Mouse (Mus musculus) heart, adult 9 months (tissue): ENCODE measurements around the gene Nlgn1.

Experiments
- DNase-seq, 2 experiments: peaks; one replicate each; pipeline ENCODE4 v3.0.0; 2022; ENCODE audit warnings: low spot score in 2 of 2

Nlgn1 gene

GRCm38 (mm10) chr3:26332400-26333238 lies at the start of gene Nlgn1:
TSS of gene Nlgn1 (minus strand) at chr3:26332460.
- DNase-seq = no peak

- no peak for DNase-seq
These were observed 46.0 kb upstream of the Nlgn1 start for GRCm38 (mm10) chr3:26378272-26378671.

GRCm38 (mm10) chr3:26355082-26355481 lies 22.8 kb upstream of the Nlgn1 start:
- DNase-seq = no peak

- no peak for DNase-seq
These were observed 22.3 kb upstream of the Nlgn1 start for GRCm38 (mm10) chr3:26354483-26355030.

GRCm38 (mm10) chr3:26337495-26337894 lies 5.2 kb upstream of the Nlgn1 start:
- no peak for DNase-seq

- no peak for DNase-seq
These were observed 1.1 kb upstream of the Nlgn1 start for GRCm38 (mm10) chr3:26333239-26333811.

GRCm38 (mm10) chr3:26331177-26332061 lies 841 bp downstream of the Nlgn1 start:
- DNase-seq = no peak

- DNase-seq = no peak
These were observed 1.4 kb downstream of the Nlgn1 start for GRCm38 (mm10) chr3:26330863-26331176.

- no peak for DNase-seq
These were observed 2.2 kb downstream of the Nlgn1 start for GRCm38 (mm10) chr3:26330019-26330418.

- DNase-seq = no peak
These were observed 7.8 kb downstream of the Nlgn1 start for GRCm38 (mm10) chr3:26324510-26324909.

GRCm38 (mm10) chr3:26317397-26317796 lies 14.9 kb downstream of the Nlgn1 start:
- DNase-seq = no peak

GRCm38 (mm10) chr3:26297869-26298268 lies 34.4 kb downstream of the Nlgn1 start:
- no peak for DNase-seq

- DNase-seq = no peak
These were observed 61.1 kb downstream of the Nlgn1 start for GRCm38 (mm10) chr3:26270894-26271795.

- DNase-seq = no peak
These were observed 85.7 kb downstream of the Nlgn1 start for GRCm38 (mm10) chr3:26246564-26246963.

GRCm38 (mm10) chr3:26243274-26243673 lies 89.0 kb downstream of the Nlgn1 start:
- no peak for DNase-seq

GRCm38 (mm10) chr3:26230006-26230405 lies 102.3 kb downstream of the Nlgn1 start:
- DNase-seq = no peak

- DNase-seq = no peak
These were observed 103.4 kb downstream of the Nlgn1 start for GRCm38 (mm10) chr3:26228827-26229226.

GRCm38 (mm10) chr3:26228172-26228781 lies 104.0 kb downstream of the Nlgn1 start:
- DNase-seq = no peak

- no peak for DNase-seq
These were observed 108.8 kb downstream of the Nlgn1 start for GRCm38 (mm10) chr3:26223500-26223899.

GRCm38 (mm10) chr3:26216231-26216630 lies 116.0 kb downstream of the Nlgn1 start:
- DNase-seq = no peak

GRCm38 (mm10) chr3:26202702-26203101 lies 129.6 kb downstream of the Nlgn1 start:
- DNase-seq = no peak
